Mouse (Mus musculus): ENCODE measurements around the gene Sh3gl1. TPM values are rescaled to one million over a fixed set of nuclear protein-coding genes. Genes with fewer than 3 reads are reported as not detected.

Sh3gl1 gene
- polyA plus RNA-seq, 1 experiment from 2014 or later: 70.5 TPM

- WGBS: 96% methylated on average over 7 of the region's 7 CpGs
- Histone ChIP-seq H3K9ac (ENCODE audit: low read length) (no peak overlapping the region), H3K27ac (replicated peaks in 1 of 2; ENCODE audit: control insufficient read depth in 1 of 2, insufficient read depth in 1 of 2, low read depth in 2 of 2, low read length in 2 of 2) (no peak overlapping the region), H3K36me3 (ENCODE audit: control insufficient read depth, insufficient read depth, low read length) (peaks cover 68% of the 10 kb centered on the region), H3K4me1 (ENCODE audit: control insufficient read depth in 2 of 2, insufficient read depth in 2 of 2, low read length in 2 of 2) (peaks cover 9 to 10% of the 10 kb centered on the region in 2 experiments), H3K27me3 (ENCODE audit: control insufficient read depth, insufficient read depth, low read length) (no peaks in the 10 kb centered on the region), H3K9me3 (ENCODE audit: control insufficient read depth, low read length) (no peaks in the 10 kb centered on the region), H3K4me3 (ENCODE audit: control insufficient read depth in 1 of 2, insufficient read depth in 1 of 2, low read depth in 1 of 2, low read length in 2 of 2) (no peak overlapping the region), H3K4me2 (ENCODE audit: low read length) (no peak overlapping the region)
- ATAC-seq (ENCODE audit: insufficient number of reproducible peaks, insufficient read depth, low FRiP score, low read depth): no peak
Measured at GRCm38 (mm10) chr17:56017848-56018247, 18.6 kb downstream of the Sh3gl1 start.

GRCm38 (mm10) chr17:56016793-56017785 is 19.3 kb downstream of the Sh3gl1 start:
- peaks cover 73% of the 10 kb centered on the region for H3K36me3 ChIP-seq (ENCODE audit: control insufficient read depth, insufficient read depth, low read length)
- no peaks in the 10 kb centered on the region for H3K9me3 ChIP-seq (ENCODE audit: control insufficient read depth, low read length)
- no peak overlapping the region for H3K4me3 ChIP-seq (ENCODE audit: control insufficient read depth in 1 of 2, insufficient read depth in 1 of 2, low read depth in 1 of 2, low read length in 2 of 2)
- no peak for ATAC-seq (ENCODE audit: insufficient number of reproducible peaks, insufficient read depth, low FRiP score, low read depth)
- H3K27ac ChIP-seq (replicated peaks in 1 of 2; ENCODE audit: control insufficient read depth in 1 of 2, insufficient read depth in 1 of 2, low read depth in 2 of 2, low read length in 2 of 2): no peak overlapping the region
- peaks cover 5% of the 10 kb centered on the region in 2 experiments; a peak in 2 of 4 replicates for H3K4me1 ChIP-seq (ENCODE audit: control insufficient read depth in 2 of 2, insufficient read depth in 2 of 2, low read length in 2 of 2)
- H3K4me2 ChIP-seq (ENCODE audit: low read length): no peak overlapping the region
- H3K9ac ChIP-seq (ENCODE audit: low read length): no peak overlapping the region
- no peaks in the 10 kb centered on the region for H3K27me3 ChIP-seq (ENCODE audit: control insufficient read depth, insufficient read depth, low read length)
- 84% methylated on average over 15 of the region's 15 CpGs for WGBS

- WGBS: 84% methylated on average over 8 of the region's 8 CpGs
- H3K27me3 ChIP-seq (ENCODE audit: control insufficient read depth, insufficient read depth, low read length): no peaks in the 10 kb centered on the region
- no peaks in the 10 kb centered on the region for H3K9me3 ChIP-seq (ENCODE audit: control insufficient read depth, low read length)
- H3K27ac ChIP-seq (replicated peaks in 1 of 2; ENCODE audit: control insufficient read depth in 1 of 2, insufficient read depth in 1 of 2, low read depth in 2 of 2, low read length in 2 of 2): no peak overlapping the region
- ATAC-seq (ENCODE audit: insufficient number of reproducible peaks, insufficient read depth, low FRiP score, low read depth): no peak
- no peak overlapping the region for H3K4me3 ChIP-seq (ENCODE audit: control insufficient read depth in 1 of 2, insufficient read depth in 1 of 2, low read depth in 1 of 2, low read length in 2 of 2)
- no peak overlapping the region for H3K9ac ChIP-seq (ENCODE audit: low read length)
- peaks cover 5% of the 10 kb centered on the region in 2 experiments; a peak in 2 of 4 replicates for H3K4me1 ChIP-seq (ENCODE audit: control insufficient read depth in 2 of 2, insufficient read depth in 2 of 2, low read length in 2 of 2)
- no peak overlapping the region for H3K4me2 ChIP-seq (ENCODE audit: low read length)
- peaks cover 80% of the 10 kb centered on the region for H3K36me3 ChIP-seq (ENCODE audit: control insufficient read depth, insufficient read depth, low read length)
Measured at GRCm38 (mm10) chr17:56016382-56016781, 20.1 kb downstream of the Sh3gl1 start.

GRCm38 (mm10) chr17:56015293-56015692 is 21.1 kb downstream of the Sh3gl1 start:
- H3K9me3 ChIP-seq (ENCODE audit: control insufficient read depth, low read length): no peaks in the 10 kb centered on the region
- H3K27ac ChIP-seq (replicated peaks in 1 of 2; ENCODE audit: control insufficient read depth in 1 of 2, insufficient read depth in 1 of 2, low read depth in 2 of 2, low read length in 2 of 2): no peak overlapping the region
- H3K4me3 ChIP-seq (ENCODE audit: control insufficient read depth in 1 of 2, insufficient read depth in 1 of 2, low read depth in 1 of 2, low read length in 2 of 2): no peak overlapping the region
- H3K9ac ChIP-seq (ENCODE audit: low read length): no peak overlapping the region
- peaks cover 84% of the 10 kb centered on the region for H3K36me3 ChIP-seq (ENCODE audit: control insufficient read depth, insufficient read depth, low read length)
- WGBS: 87% methylated on average over 9 of the region's 9 CpGs
- H3K27me3 ChIP-seq (ENCODE audit: control insufficient read depth, insufficient read depth, low read length): no peaks in the 10 kb centered on the region
- no peak for ATAC-seq (ENCODE audit: insufficient number of reproducible peaks, insufficient read depth, low FRiP score, low read depth)
- peaks cover 2 to 5% of the 10 kb centered on the region in 2 experiments; a peak in 3 of 4 replicates for H3K4me1 ChIP-seq (ENCODE audit: control insufficient read depth in 2 of 2, insufficient read depth in 2 of 2, low read length in 2 of 2)
- no peak overlapping the region for H3K4me2 ChIP-seq (ENCODE audit: low read length)

DNA sequence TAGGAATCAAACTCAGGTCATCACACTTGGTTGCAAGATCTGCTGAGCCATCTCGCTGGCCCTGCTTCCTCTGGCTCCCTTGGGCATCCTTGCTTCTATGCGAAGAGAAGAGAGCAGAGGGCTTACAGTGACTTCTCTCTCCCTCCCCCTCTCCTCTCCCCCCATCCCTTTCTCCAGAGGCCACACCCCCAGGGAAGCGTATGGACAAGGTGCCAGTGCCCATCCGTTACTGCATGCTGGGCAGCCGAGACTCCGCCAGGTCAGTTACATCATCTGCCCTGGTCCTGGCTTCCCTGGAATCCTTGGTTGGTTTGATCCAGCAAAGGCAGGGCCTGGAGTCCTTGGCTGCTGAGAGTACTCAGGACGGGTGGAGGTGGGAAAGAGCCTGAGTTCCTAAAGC is 25.0 kb downstream of the Sh3gl1 start:
- H3K9me3 ChIP-seq (ENCODE audit: control insufficient read depth, low read length): no peaks in the 10 kb centered on the region

DNA sequence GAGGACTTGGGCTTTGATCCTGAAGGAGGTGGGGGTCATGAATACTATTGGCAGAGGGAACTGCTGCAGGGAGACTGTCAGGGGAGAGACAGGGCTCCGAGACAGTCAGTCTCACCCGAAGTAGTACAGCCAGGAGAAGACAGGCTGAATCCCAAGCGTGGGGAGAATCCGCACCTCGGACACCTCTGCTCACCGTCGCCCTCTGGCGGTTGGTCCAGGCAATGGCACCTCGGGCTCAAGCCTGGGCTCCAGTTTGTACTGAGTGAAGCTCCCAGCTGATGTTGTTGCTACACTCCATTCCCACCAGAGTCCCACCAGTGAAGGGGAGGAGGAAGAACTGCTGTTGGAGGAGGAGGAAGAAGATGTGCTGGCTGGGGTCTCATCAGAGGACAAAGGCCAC is 25.8 kb downstream of the Sh3gl1 start:
- WGBS: 15% methylated on average over 9 of the region's 9 CpGs
- Histone ChIP-seq H3K4me1 (ENCODE audit: control insufficient read depth in 2 of 2, insufficient read depth in 2 of 2, low read length in 2 of 2) (peaks cover 13 to 21% of the 10 kb centered on the region in 2 experiments), H3K27me3 (ENCODE audit: control insufficient read depth, insufficient read depth, low read length) (no peaks in the 10 kb centered on the region), H3K4me2 (ENCODE audit: low read length) (peak overlapping the region; percentile 96; the same call in 1 of the 2 replicates), H3K36me3 (ENCODE audit: control insufficient read depth, insufficient read depth, low read length) (peaks cover 39% of the 10 kb centered on the region), H3K4me3 (ENCODE audit: control insufficient read depth in 1 of 2, insufficient read depth in 1 of 2, low read depth in 1 of 2, low read length in 2 of 2) (peak overlapping the region in 1 of 2 experiments; percentile 69; a peak in 1 of 4 replicates), H3K27ac (replicated peaks in 1 of 2; ENCODE audit: control insufficient read depth in 1 of 2, insufficient read depth in 1 of 2, low read depth in 2 of 2, low read length in 2 of 2) (no peak overlapping the region), H3K9ac (ENCODE audit: low read length) (no peak overlapping the region; the same call in 1 of the 2 replicates), H3K9me3 (ENCODE audit: control insufficient read depth, low read length) (no peaks in the 10 kb centered on the region)
- no peak for ATAC-seq (ENCODE audit: insufficient number of reproducible peaks, insufficient read depth, low FRiP score, low read depth)

More for the DNA sequence above, 25.0 kb downstream of the Sh3gl1 start:
- no peak overlapping the region for H3K4me2 ChIP-seq (ENCODE audit: low read length)
- ATAC-seq (ENCODE audit: insufficient number of reproducible peaks, insufficient read depth, low FRiP score, low read depth): no peak
- H3K27ac ChIP-seq (replicated peaks in 1 of 2; ENCODE audit: control insufficient read depth in 1 of 2, insufficient read depth in 1 of 2, low read depth in 2 of 2, low read length in 2 of 2): no peak overlapping the region
- no peak overlapping the region for H3K9ac ChIP-seq (ENCODE audit: low read length)
- H3K36me3 ChIP-seq (ENCODE audit: control insufficient read depth, insufficient read depth, low read length): peaks cover 47% of the 10 kb centered on the region
- H3K4me3 ChIP-seq (ENCODE audit: control insufficient read depth in 1 of 2, insufficient read depth in 1 of 2, low read depth in 1 of 2, low read length in 2 of 2): no peak overlapping the region
- 87% methylated on average over 7 of the region's 7 CpGs for WGBS
- H3K4me1 ChIP-seq (ENCODE audit: control insufficient read depth in 2 of 2, insufficient read depth in 2 of 2, low read length in 2 of 2): peaks cover 13 to 21% of the 10 kb centered on the region in 2 experiments
- no peaks in the 10 kb centered on the region for H3K27me3 ChIP-seq (ENCODE audit: control insufficient read depth, insufficient read depth, low read length)

GRCm38 (mm10) chr17:56010255-56010654 is 26.2 kb downstream of the Sh3gl1 start:
- Histone ChIP-seq H3K4me2 (ENCODE audit: low read length) (peak overlapping the region; percentile 96), H3K27ac (replicated peaks in 1 of 2; ENCODE audit: control insufficient read depth in 1 of 2, insufficient read depth in 1 of 2, low read depth in 2 of 2, low read length in 2 of 2) (0 out of 4 replicates have a peak overlapping the region, but pooled peaks of 1 of the 2 experiments have one; percentile 10), H3K9me3 (ENCODE audit: control insufficient read depth, low read length) (no peaks in the 10 kb centered on the region), H3K36me3 (ENCODE audit: control insufficient read depth, insufficient read depth, low read length) (peaks cover 35% of the 10 kb centered on the region), H3K4me1 (ENCODE audit: control insufficient read depth in 2 of 2, insufficient read depth in 2 of 2, low read length in 2 of 2) (peaks cover 14 to 21% of the 10 kb centered on the region in 2 experiments), H3K9ac (ENCODE audit: low read length) (peak overlapping the region; percentile 74), H3K27me3 (ENCODE audit: control insufficient read depth, insufficient read depth, low read length) (no peaks in the 10 kb centered on the region), H3K4me3 (ENCODE audit: control insufficient read depth in 1 of 2, insufficient read depth in 1 of 2, low read depth in 1 of 2, low read length in 2 of 2) (peak overlapping the region in 1 of 2 experiments; percentile 69; a peak in 1 of 4 replicates)
- no peak for ATAC-seq (ENCODE audit: insufficient number of reproducible peaks, insufficient read depth, low FRiP score, low read depth)
- 68% methylated on average over 14 of the region's 14 CpGs for WGBS
